Mouse (Mus musculus) granulocyte monocyte progenitor cell, adult 5-6 weeks (primary cell): ENCODE measurements around the gene Ifi207. TPM values are rescaled to one million over a fixed set of nuclear protein-coding genes. Genes with fewer than 3 reads are reported as not detected.
"Not testable (repeated sequence)": the region's sequence is repeated elsewhere in the genome, so short reads cannot be mapped to it uniquely, and the experiment has no call there.

ENCODE experiments used
- ATAC-seq: replicated peaks from 2 replicates; pipeline ENCODE4 v1.8.0; 2016; ENCODE audit warnings: mild to moderate bottlenecking, moderate TSS enrichment, inconsistent platforms; ENCODE audit not compliant: poor library complexity, severe bottlenecking
- total RNA-seq, 2 experiments: library from RNA; stranded (forward) in 1 of 2; stranded (reverse) in 1 of 2; fragments of 200-712, 200-1000 nt in 1 of 2; fragments of >200 nt in 1 of 2; fragmentation: Nextera tagmentation in 1 of 2; gene quantifications; 2 replicates each; pipeline ENCODE4 v1.2.3; 2014 to 2017

Gene Ifi207
- total RNA-seq (2014; fragmentation: Nextera tagmentation) (not detected in 2 replicates), total RNA-seq (2017) (0.41 and 1.1 TPM in 2 replicates)

GRCm38 (mm10) chr1:173741656-173742055, at the start of gene Ifi207:
Gene Ifi207, minus strand, starts transcription at chr1:173741747.
- ATAC-seq: peak; percentile 85

DNA sequence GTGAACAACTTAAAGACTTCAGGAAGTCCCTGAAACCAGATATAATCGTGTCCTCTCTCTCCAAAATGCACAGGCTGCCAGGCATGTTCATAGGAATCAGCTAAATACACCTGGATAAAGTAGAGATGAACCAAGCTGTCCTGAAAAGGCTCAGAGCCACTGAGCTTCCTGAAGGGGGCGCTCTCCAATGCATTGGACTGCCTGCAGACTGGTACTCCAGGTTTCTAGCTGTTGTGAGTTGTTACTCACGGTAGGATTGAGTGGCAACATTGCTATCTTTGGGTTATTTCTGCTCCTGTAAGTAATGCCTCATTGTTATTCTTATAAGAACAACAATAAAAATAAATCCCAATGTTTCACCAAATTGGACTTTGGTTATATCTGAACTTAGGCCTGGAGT, 31.9 kb upstream of the Ifi207 start:
- peak; percentile 46; the same call in 1 of the 2 replicates for ATAC-seq

DNA sequence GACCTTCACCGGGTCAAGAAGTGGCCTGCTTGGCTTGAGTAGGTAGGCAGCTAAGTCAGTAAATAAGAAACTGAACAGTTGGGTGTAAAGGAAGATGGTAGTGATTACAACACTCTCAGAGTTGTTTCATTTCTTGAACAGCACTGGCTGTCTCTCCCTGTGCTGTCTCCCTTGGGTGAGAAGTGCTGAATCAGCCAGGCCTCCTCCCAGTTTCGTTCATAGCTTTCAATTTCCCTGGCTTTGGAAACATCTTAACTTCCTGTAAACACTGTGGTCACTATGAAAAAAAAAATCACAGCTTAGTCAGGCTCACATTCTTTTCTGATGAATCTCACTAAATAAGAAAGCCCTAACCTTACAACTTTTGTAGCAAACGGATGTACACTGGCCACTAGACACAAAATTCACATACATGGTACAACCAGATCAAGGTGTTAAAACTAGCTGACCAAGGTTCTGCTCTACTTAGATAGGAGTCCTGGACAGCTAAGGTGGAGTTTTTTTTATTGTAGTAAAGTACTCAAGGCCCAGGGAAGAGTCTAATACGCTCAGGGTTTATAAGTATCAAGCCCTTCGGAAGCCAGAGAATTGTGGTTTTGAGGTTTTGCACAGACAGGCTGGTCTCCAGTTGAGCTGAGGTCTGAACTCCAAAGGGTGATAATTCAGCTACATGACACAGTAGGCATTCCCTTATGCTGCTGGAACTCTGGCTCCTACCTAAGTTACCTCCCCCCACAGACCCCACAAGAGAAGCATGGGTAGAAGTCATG, 25.5 kb upstream of the Ifi207 start, which contains the start of gene Ifi204:
Gene Ifi204 (minus strand): TSS at position 96 of the 770 bp plus-strand sequence.
- peak; percentile 92 for ATAC-seq

- ATAC-seq: not testable (repeated sequence)
These were observed 18.5 kb upstream of the Ifi207 start for GRCm38 (mm10) chr1:173760032-173760431.

GRCm38 (mm10) chr1:173742262-173742661, 715 bp upstream of the Ifi207 start:
- ATAC-seq: peak; percentile 89

GRCm38 (mm10) chr1:173740537-173740936, 1.0 kb downstream of the Ifi207 start:
- ATAC-seq: peak; percentile 54

GRCm38 (mm10) chr1:173736986-173737385, 4.6 kb downstream of the Ifi207 start:
- ATAC-seq: peak; percentile 68

- ATAC-seq: not testable (repeated sequence)
These were observed 6.5 kb downstream of the Ifi207 start for GRCm38 (mm10) chr1:173735015-173735414.

- ATAC-seq: no peak
These were observed 8.3 kb downstream of the Ifi207 start for GRCm38 (mm10) chr1:173733219-173733618.

GRCm38 (mm10) chr1:173694270-173694669, 47.3 kb downstream of the Ifi207 start:
- ATAC-seq: peak; percentile 89

GRCm38 (mm10) chr1:173678605-173679004, 62.9 kb downstream of the Ifi207 start:
- ATAC-seq: not testable (repeated sequence)

DNA sequence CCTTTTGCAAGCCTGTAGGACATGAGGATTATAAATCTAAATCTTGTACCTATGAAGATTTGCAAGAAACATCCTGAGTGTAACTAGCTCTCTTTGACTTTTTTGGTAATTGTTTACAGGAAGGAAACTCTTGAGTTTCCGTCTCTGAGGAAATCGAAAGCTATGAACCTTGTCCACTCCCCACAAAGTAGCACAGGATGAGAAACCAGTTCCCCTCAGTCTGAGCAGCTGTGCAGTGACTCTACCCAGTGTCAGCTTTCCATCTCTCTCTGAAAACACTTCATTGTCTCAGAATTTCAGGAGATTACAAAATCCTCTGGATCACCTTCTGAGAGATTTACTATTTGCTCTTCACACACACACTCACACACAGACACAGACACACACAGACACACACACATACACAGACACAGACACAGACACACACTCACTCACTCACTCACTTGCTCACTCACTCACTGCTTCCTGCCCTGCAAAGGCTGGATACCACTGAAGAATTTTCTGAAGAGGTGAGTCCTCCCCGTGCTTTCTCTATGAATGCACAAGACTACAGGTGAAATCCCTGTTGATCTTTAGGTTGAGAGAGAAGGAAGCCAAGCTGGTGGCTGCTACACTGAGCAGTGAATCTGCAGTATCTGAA, 68.0 kb downstream of the Ifi207 start, which contains the start of gene Ifi208:
Gene Ifi208 (plus strand): TSS at position 218 of the 640 bp plus-strand sequence.
- not testable (repeated sequence) for ATAC-seq

Other genes starting within 250 kb of the Ifi207 start
- 0.32 and 0.58 TPM in 2 replicates for gene Ifi214, start 205.8 kb downstream of the Ifi207 start, total RNA-seq (2014; fragmentation: Nextera tagmentation)
- gene Ifi214, start 205.8 kb downstream of the Ifi207 start, total RNA-seq (2017): 0.05 and 0.22 TPM in 2 replicates
- gene Ifi213, start 142.5 kb downstream of the Ifi207 start, total RNA-seq (2014; fragmentation: Nextera tagmentation): not detected in 2 replicates
- gene Ifi213, start 142.5 kb downstream of the Ifi207 start, total RNA-seq (2017): 0.47 TPM in 1 of 2 replicates, not detected in the other
- gene Ifi209, start 110.8 kb downstream of the Ifi207 start, total RNA-seq (2014; fragmentation: Nextera tagmentation): 77.0 and 77.3 TPM in 2 replicates
- 143 and 146 TPM in 2 replicates for gene Ifi209, start 110.8 kb downstream of the Ifi207 start, total RNA-seq (2017)
- not detected in 2 replicates for gene Ifi208, start 68.1 kb downstream of the Ifi207 start, total RNA-seq (2014; fragmentation: Nextera tagmentation)
- gene Ifi208, start 68.1 kb downstream of the Ifi207 start, total RNA-seq (2017): not detected in 2 replicates
- 2.1 and 5.1 TPM in 2 replicates for gene Ifi204, start 25.2 kb upstream of the Ifi207 start, total RNA-seq (2014; fragmentation: Nextera tagmentation)
- gene Ifi204, start 25.2 kb upstream of the Ifi207 start, total RNA-seq (2017): 7.9 and 10.9 TPM in 2 replicates
- gene Ifi211, start 171.3 kb upstream of the Ifi207 start, total RNA-seq (2014; fragmentation: Nextera tagmentation): 9.3 and 12.3 TPM in 2 replicates
- 13.2 and 16.0 TPM in 2 replicates for gene Ifi211, start 171.3 kb upstream of the Ifi207 start, total RNA-seq (2017)
- 95.6 and 101 TPM in 2 replicates for gene Mndal, start 200.7 kb upstream of the Ifi207 start, total RNA-seq (2014; fragmentation: Nextera tagmentation)
- 105 and 119 TPM in 2 replicates for gene Mndal, start 200.7 kb upstream of the Ifi207 start, total RNA-seq (2017)
- 58.4 and 73.0 TPM in 2 replicates for gene Ifi203, start 200.9 kb upstream of the Ifi207 start, total RNA-seq (2014; fragmentation: Nextera tagmentation)
- gene Ifi203, start 200.9 kb upstream of the Ifi207 start, total RNA-seq (2017): 26.6 and 61.0 TPM in 2 replicates
- not detected in 2 replicates for gene Ifi202b, start 241.0 kb upstream of the Ifi207 start, total RNA-seq (2014; fragmentation: Nextera tagmentation)
- not detected in 2 replicates for gene Ifi202b, start 241.0 kb upstream of the Ifi207 start, total RNA-seq (2017)